Mouse (Mus musculus): ENCODE data around the gene Trak1. TPM values are rescaled to one million over a fixed set of nuclear protein-coding genes. Genes with fewer than 3 reads are reported as not detected.

Trak1 gene
- polyA plus RNA-seq, 1 experiment: 44.1 TPM

- Histone ChIP-seq H3K9me3 (replicated peaks; ENCODE audit: control insufficient read depth, insufficient read depth, low read length, poor library complexity, severe bottlenecking) (no peaks in the 10 kb centered on the region), H3K4me1 (ENCODE audit: control insufficient read depth, insufficient read depth, low read length) (peaks cover 3% of the 10 kb centered on the region)
Observed at GRCm38 (mm10) chr9:121376094-121376493, 78.8 kb downstream of the Trak1 start.

GRCm38 (mm10) chr9:121380310-121380920 is 83.1 kb downstream of the Trak1 start:
- no peak overlapping the region for H3K9ac ChIP-seq (ENCODE audit: low read depth, poor library complexity, severe bottlenecking)
- H3K27ac ChIP-seq (ENCODE audit: insufficient read depth, low read length): no peak overlapping the region
- no peak overlapping the region for H3K4me3 ChIP-seq (ENCODE audit: low read depth, low read length)
- peaks cover 3% of the 10 kb centered on the region for H3K4me1 ChIP-seq (ENCODE audit: control insufficient read depth, insufficient read depth, low read length)
- no peaks in the 10 kb centered on the region for H3K36me3 ChIP-seq (ENCODE audit: control insufficient read depth, insufficient read depth, low read length, poor library complexity, severe bottlenecking)
- no peaks in the 10 kb centered on the region for H3K9me3 ChIP-seq (replicated peaks; ENCODE audit: control insufficient read depth, insufficient read depth, low read length, poor library complexity, severe bottlenecking)
- H3K27me3 ChIP-seq (ENCODE audit: control insufficient read depth, insufficient read depth, low read length, poor library complexity, severe bottlenecking): no peaks in the 10 kb centered on the region
- TF ChIP-seq POLR2A (IDR thresholded peaks at IDR 0.05; ENCODE audit: insufficient read depth, low read length) (no peak), EP300 (IDR thresholded peaks at IDR 0.05; ENCODE audit: insufficient read depth, low read depth, low read length) (no peak), CTCF (IDR thresholded peaks at IDR 0.05; ENCODE audit: low read depth, low read length) (no peak)

More at GRCm38 (mm10) chr9:121376094-121376493, 78.8 kb downstream of the Trak1 start:
- no peak for TF ChIP-seq EP300 (IDR thresholded peaks at IDR 0.05; ENCODE audit: insufficient read depth, low read depth, low read length)
- no peak for TF ChIP-seq CTCF (IDR thresholded peaks at IDR 0.05; ENCODE audit: low read depth, low read length)
- TF ChIP-seq POLR2A (IDR thresholded peaks at IDR 0.05; ENCODE audit: insufficient read depth, low read length): no peak
- Histone ChIP-seq H3K36me3 (ENCODE audit: control insufficient read depth, insufficient read depth, low read length, poor library complexity, severe bottlenecking) (no peaks in the 10 kb centered on the region), H3K27me3 (ENCODE audit: control insufficient read depth, insufficient read depth, low read length, poor library complexity, severe bottlenecking) (no peaks in the 10 kb centered on the region), H3K9ac (ENCODE audit: low read depth, poor library complexity, severe bottlenecking) (no peak overlapping the region), H3K4me3 (ENCODE audit: low read depth, low read length) (no peak overlapping the region), H3K27ac (ENCODE audit: insufficient read depth, low read length) (no peak overlapping the region)

DNA sequence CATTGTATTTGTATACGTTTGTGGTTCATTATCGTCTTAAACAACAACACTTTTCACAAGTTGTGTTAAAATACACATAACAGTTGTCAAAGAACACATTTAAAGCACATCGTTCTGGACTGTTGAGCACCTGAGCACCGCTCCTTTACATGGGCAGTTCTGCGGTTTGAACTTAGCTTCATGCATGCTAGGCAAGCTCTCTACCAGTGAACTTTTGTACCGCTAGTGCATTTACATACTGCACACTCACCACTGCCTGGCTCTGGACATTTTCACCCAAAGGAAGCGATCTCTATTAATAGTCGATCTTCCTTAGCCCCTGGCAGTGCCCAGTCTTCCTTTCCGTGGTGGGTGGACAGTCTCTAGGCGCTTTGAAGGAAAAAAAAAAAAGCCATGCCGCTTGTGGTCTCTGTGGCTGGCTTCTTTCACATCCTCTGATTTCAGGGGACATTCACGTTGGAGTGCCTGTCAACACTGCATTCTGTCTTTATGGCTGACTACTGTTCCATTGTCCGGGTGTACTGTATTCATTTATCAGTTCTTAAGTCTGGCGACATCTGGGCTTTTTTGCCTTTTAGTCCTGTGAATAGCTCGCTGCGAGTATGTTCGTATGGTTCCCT is 84.5 kb downstream of the Trak1 start:
- Histone ChIP-seq H3K27me3 (ENCODE audit: control insufficient read depth, insufficient read depth, low read length, poor library complexity, severe bottlenecking) (no peaks in the 10 kb centered on the region), H3K9me3 (replicated peaks; ENCODE audit: control insufficient read depth, insufficient read depth, low read length, poor library complexity, severe bottlenecking) (no peaks in the 10 kb centered on the region), H3K36me3 (ENCODE audit: control insufficient read depth, insufficient read depth, low read length, poor library complexity, severe bottlenecking) (no peaks in the 10 kb centered on the region), H3K27ac (ENCODE audit: insufficient read depth, low read length) (no peak overlapping the region), H3K4me1 (ENCODE audit: control insufficient read depth, insufficient read depth, low read length) (peaks cover 3% of the 10 kb centered on the region), H3K4me3 (ENCODE audit: low read depth, low read length) (no peak overlapping the region), H3K9ac (ENCODE audit: low read depth, poor library complexity, severe bottlenecking) (no peak overlapping the region)
- no peak for TF ChIP-seq EP300 (IDR thresholded peaks at IDR 0.05; ENCODE audit: insufficient read depth, low read depth, low read length)
- no peak for TF ChIP-seq CTCF (IDR thresholded peaks at IDR 0.05; ENCODE audit: low read depth, low read length)
- no peak for TF ChIP-seq POLR2A (IDR thresholded peaks at IDR 0.05; ENCODE audit: insufficient read depth, low read length)

DNA sequence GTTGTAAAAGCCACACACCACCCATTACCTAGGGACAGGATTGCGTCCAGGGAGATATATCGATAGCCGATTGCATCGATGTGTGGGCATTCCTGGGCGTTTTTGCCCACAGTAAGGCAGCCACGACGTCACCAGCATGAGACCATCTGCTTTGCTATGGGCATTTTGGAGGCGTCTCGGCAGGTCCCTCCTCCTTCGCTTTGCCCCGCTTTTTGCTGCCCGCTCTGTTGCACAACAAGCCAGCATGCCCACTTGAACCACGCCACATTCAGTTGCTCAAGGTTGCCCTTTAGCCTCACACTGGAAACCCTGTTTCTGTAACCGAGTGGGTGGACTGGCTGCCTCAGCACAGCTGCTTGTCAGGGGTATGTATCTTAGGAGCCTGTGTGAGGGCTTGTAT is 85.3 kb downstream of the Trak1 start:
- no peak overlapping the region for H3K9ac ChIP-seq (ENCODE audit: low read depth, poor library complexity, severe bottlenecking)
- H3K4me1 ChIP-seq (ENCODE audit: control insufficient read depth, insufficient read depth, low read length): peaks cover 3% of the 10 kb centered on the region
- no peaks in the 10 kb centered on the region for H3K27me3 ChIP-seq (ENCODE audit: control insufficient read depth, insufficient read depth, low read length, poor library complexity, severe bottlenecking)
- H3K9me3 ChIP-seq (replicated peaks; ENCODE audit: control insufficient read depth, insufficient read depth, low read length, poor library complexity, severe bottlenecking): no peaks in the 10 kb centered on the region
- no peak overlapping the region for H3K27ac ChIP-seq (ENCODE audit: insufficient read depth, low read length)
- no peaks in the 10 kb centered on the region for H3K36me3 ChIP-seq (ENCODE audit: control insufficient read depth, insufficient read depth, low read length, poor library complexity, severe bottlenecking)
- no peak for TF ChIP-seq POLR2A (IDR thresholded peaks at IDR 0.05; ENCODE audit: insufficient read depth, low read length)
- no peak for TF ChIP-seq CTCF (IDR thresholded peaks at IDR 0.05; ENCODE audit: low read depth, low read length)
- no peak for TF ChIP-seq EP300 (IDR thresholded peaks at IDR 0.05; ENCODE audit: insufficient read depth, low read depth, low read length)
- no peak overlapping the region for H3K4me3 ChIP-seq (ENCODE audit: low read depth, low read length)

- TF ChIP-seq EP300 (IDR thresholded peaks at IDR 0.05; ENCODE audit: insufficient read depth, low read depth, low read length) (no peak), POLR2A (IDR thresholded peaks at IDR 0.05; ENCODE audit: insufficient read depth, low read length) (no peak), CTCF (IDR thresholded peaks at IDR 0.05; ENCODE audit: low read depth, low read length) (no peak)
- H3K27me3 ChIP-seq (ENCODE audit: control insufficient read depth, insufficient read depth, low read length, poor library complexity, severe bottlenecking): no peaks in the 10 kb centered on the region
- no peaks in the 10 kb centered on the region for H3K9me3 ChIP-seq (replicated peaks; ENCODE audit: control insufficient read depth, insufficient read depth, low read length, poor library complexity, severe bottlenecking)
- no peaks in the 10 kb centered on the region for H3K36me3 ChIP-seq (ENCODE audit: control insufficient read depth, insufficient read depth, low read length, poor library complexity, severe bottlenecking)
- H3K4me3 ChIP-seq (ENCODE audit: low read depth, low read length): no peak overlapping the region
- H3K4me1 ChIP-seq (ENCODE audit: control insufficient read depth, insufficient read depth, low read length): peaks cover 3% of the 10 kb centered on the region
- no peak overlapping the region for H3K9ac ChIP-seq (ENCODE audit: low read depth, poor library complexity, severe bottlenecking)
- no peak overlapping the region for H3K27ac ChIP-seq (ENCODE audit: insufficient read depth, low read length)
Observed at GRCm38 (mm10) chr9:121383180-121383586, 85.9 kb downstream of the Trak1 start.

GRCm38 (mm10) chr9:121384620-121385019 is 87.3 kb downstream of the Trak1 start:
- Histone ChIP-seq H3K27me3 (ENCODE audit: control insufficient read depth, insufficient read depth, low read length, poor library complexity, severe bottlenecking) (no peaks in the 10 kb centered on the region), H3K36me3 (ENCODE audit: control insufficient read depth, insufficient read depth, low read length, poor library complexity, severe bottlenecking) (no peaks in the 10 kb centered on the region), H3K4me1 (ENCODE audit: control insufficient read depth, insufficient read depth, low read length) (peaks cover 3% of the 10 kb centered on the region), H3K9me3 (replicated peaks; ENCODE audit: control insufficient read depth, insufficient read depth, low read length, poor library complexity, severe bottlenecking) (no peaks in the 10 kb centered on the region), H3K9ac (ENCODE audit: low read depth, poor library complexity, severe bottlenecking) (peak overlapping the region; percentile 16; the same call in 1 of the 2 replicates), H3K4me3 (ENCODE audit: low read depth, low read length) (peak overlapping the region; percentile 55), H3K27ac (ENCODE audit: insufficient read depth, low read length) (no peak overlapping the region)
- TF ChIP-seq EP300 (IDR thresholded peaks at IDR 0.05; ENCODE audit: insufficient read depth, low read depth, low read length): no peak
- TF ChIP-seq POLR2A (IDR thresholded peaks at IDR 0.05; ENCODE audit: insufficient read depth, low read length): no peak
- TF ChIP-seq CTCF (IDR thresholded peaks at IDR 0.05; ENCODE audit: low read depth, low read length): no peak

Data from ES-Bruce4 (cell line).